Mouse (Mus musculus) retina, postnatal 1 day (tissue): Measurements from ENCODE around the gene Il22ra2.

Source experiments
- DNase-seq: peaks from one replicate; pipeline ENCODE4 v3.0.0-alpha.2; 2012

The Il22ra2 gene

GRCm38 (mm10) chr10:19603231-19603630 is 18.6 kb upstream of the Il22ra2 start:
- no peak for DNase-seq

- DNase-seq: no peak
Measured at GRCm38 (mm10) chr10:19609125-19609524, 12.7 kb upstream of the Il22ra2 start.

- no peak for DNase-seq
Measured at GRCm38 (mm10) chr10:19611616-19612015, 10.2 kb upstream of the Il22ra2 start.

GRCm38 (mm10) chr10:19613111-19613753 is 8.6 kb upstream of the Il22ra2 start:
- DNase-seq: no peak

- no peak for DNase-seq
Measured at GRCm38 (mm10) chr10:19619736-19620135, 2.1 kb upstream of the Il22ra2 start.

GRCm38 (mm10) chr10:19624617-19625016 is 2.8 kb downstream of the Il22ra2 start:
- DNase-seq: no peak

GRCm38 (mm10) chr10:19627342-19627741 is 5.5 kb downstream of the Il22ra2 start:
- DNase-seq: no peak

- DNase-seq: no peak
Measured at GRCm38 (mm10) chr10:19627748-19628147, 6.0 kb downstream of the Il22ra2 start.

- DNase-seq: no peak
Measured at GRCm38 (mm10) chr10:19631616-19632195, 9.9 kb downstream of the Il22ra2 start.

- DNase-seq: no peak
Measured at GRCm38 (mm10) chr10:19638851-19639250, 17.1 kb downstream of the Il22ra2 start.

- DNase-seq: no peak
Measured at GRCm38 (mm10) chr10:19639630-19640029, 17.8 kb downstream of the Il22ra2 start.

- DNase-seq: no peak
Measured at GRCm38 (mm10) chr10:19645119-19645518, 23.3 kb downstream of the Il22ra2 start.

GRCm38 (mm10) chr10:19657426-19657825 is 35.6 kb downstream of the Il22ra2 start:
- DNase-seq: no peak

- no peak for DNase-seq
Measured at GRCm38 (mm10) chr10:19659953-19660352, 38.2 kb downstream of the Il22ra2 start.

GRCm38 (mm10) chr10:19668973-19669372 is 47.2 kb downstream of the Il22ra2 start:
- DNase-seq: no peak

- DNase-seq: no peak
Measured at GRCm38 (mm10) chr10:19672015-19672414, 50.2 kb downstream of the Il22ra2 start.

GRCm38 (mm10) chr10:19673146-19673545 is 51.3 kb downstream of the Il22ra2 start:
- DNase-seq: no peak
